Mouse (Mus musculus): ENCODE results near the gene Map2k5. TPM values are rescaled to one million over a fixed set of nuclear protein-coding genes. Genes with fewer than 3 reads are reported as not detected.

Gene Map2k5
- polyA plus RNA-seq, 1 experiment from 2014 or later, result 31.6 TPM

DNA sequence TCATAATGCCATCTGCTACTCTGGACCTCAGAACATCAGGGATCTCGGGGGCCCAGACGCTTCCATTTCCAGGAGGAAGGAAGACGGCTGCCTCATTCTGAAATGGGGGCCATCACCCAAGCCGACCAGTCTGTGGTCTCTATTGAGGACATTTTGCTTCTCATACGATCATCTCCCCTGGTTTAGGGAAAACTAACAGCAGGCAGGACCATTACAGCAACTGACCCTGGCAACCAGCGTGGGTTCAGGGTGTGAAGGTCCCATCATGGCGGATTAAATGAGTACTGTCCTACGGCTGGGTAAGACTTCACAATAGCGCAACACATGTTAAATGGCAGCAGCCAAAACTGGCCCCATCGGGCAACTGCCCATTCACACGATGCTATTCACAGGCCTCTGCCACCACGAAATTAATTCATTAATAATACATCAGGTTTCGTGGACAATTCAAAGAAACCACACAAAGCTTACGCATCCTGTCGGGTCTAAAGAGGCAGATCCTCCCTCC is 170.9 kb downstream of the Map2k5 start:
- no peaks in the 10 kb centered on the region for H3K36me3 ChIP-seq (ENCODE audit: control insufficient read depth, insufficient read depth, low read length)
- no peak for ATAC-seq (ENCODE audit: insufficient number of reproducible peaks, insufficient read depth, low FRiP score, low read depth)
- WGBS, result 92% methylated on average over 15 of the region's 15 CpGs

DNA sequence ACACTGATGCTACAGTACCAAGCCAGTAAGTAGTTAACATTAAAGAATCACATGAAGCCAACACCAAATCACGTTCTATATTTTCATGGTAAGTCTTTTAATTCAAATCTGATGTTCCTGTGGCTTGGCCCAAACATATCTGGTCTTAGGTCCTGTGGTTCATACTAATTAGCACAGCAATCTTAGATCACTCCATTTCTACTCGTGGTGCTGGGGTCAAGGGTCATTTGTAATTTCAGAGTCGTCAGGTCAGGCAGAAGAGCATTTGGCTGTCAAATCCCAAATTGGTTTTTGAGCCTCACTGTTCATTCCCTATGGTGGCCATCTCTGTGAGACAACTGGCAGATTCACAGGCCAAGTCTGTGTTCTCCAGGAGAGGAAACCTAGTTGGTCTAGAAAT is 174.2 kb downstream of the Map2k5 start:
- H3K4me3 ChIP-seq (ENCODE audit: low read depth, low read length), result no peak overlapping the region
- H3K36me3 ChIP-seq (ENCODE audit: control insufficient read depth, insufficient read depth, low read length), result no peaks in the 10 kb centered on the region
- ATAC-seq (ENCODE audit: insufficient number of reproducible peaks, insufficient read depth, low FRiP score, low read depth), result no peak
- H3K4me1 ChIP-seq (ENCODE audit: control insufficient read depth, insufficient read depth, low read length), result no peaks in the 10 kb centered on the region
- whole genome bisulfite sequencing, result 74% methylated on average over 3 of the region's 3 CpGs
- no peak overlapping the region for H3K27ac ChIP-seq (ENCODE audit: low read length)
- H3K9ac ChIP-seq (replicated peaks; ENCODE audit: low read depth, low read length), result no peak overlapping the region
- H3K27me3 ChIP-seq (ENCODE audit: control insufficient read depth, insufficient read depth, low read length), result no peaks in the 10 kb centered on the region
- no peaks in the 10 kb centered on the region for H3K9me3 ChIP-seq (ENCODE audit: control insufficient read depth, low read depth, low read length)
- no peak overlapping the region for H3K4me2 ChIP-seq (replicated peaks; ENCODE audit: low read depth, low read length)

More for the DNA sequence above, 170.9 kb downstream of the Map2k5 start:
- no peaks in the 10 kb centered on the region for H3K4me1 ChIP-seq (ENCODE audit: control insufficient read depth, insufficient read depth, low read length)
- H3K9me3 ChIP-seq (ENCODE audit: control insufficient read depth, low read depth, low read length), result no peaks in the 10 kb centered on the region
- H3K27me3 ChIP-seq (ENCODE audit: control insufficient read depth, insufficient read depth, low read length), result no peaks in the 10 kb centered on the region
- no peak overlapping the region for H3K27ac ChIP-seq (ENCODE audit: low read length)
- no peak overlapping the region for H3K4me3 ChIP-seq (ENCODE audit: low read depth, low read length)
- H3K9ac ChIP-seq (replicated peaks; ENCODE audit: low read depth, low read length), result no peak overlapping the region
- H3K4me2 ChIP-seq (replicated peaks; ENCODE audit: low read depth, low read length), result no peak overlapping the region

DNA sequence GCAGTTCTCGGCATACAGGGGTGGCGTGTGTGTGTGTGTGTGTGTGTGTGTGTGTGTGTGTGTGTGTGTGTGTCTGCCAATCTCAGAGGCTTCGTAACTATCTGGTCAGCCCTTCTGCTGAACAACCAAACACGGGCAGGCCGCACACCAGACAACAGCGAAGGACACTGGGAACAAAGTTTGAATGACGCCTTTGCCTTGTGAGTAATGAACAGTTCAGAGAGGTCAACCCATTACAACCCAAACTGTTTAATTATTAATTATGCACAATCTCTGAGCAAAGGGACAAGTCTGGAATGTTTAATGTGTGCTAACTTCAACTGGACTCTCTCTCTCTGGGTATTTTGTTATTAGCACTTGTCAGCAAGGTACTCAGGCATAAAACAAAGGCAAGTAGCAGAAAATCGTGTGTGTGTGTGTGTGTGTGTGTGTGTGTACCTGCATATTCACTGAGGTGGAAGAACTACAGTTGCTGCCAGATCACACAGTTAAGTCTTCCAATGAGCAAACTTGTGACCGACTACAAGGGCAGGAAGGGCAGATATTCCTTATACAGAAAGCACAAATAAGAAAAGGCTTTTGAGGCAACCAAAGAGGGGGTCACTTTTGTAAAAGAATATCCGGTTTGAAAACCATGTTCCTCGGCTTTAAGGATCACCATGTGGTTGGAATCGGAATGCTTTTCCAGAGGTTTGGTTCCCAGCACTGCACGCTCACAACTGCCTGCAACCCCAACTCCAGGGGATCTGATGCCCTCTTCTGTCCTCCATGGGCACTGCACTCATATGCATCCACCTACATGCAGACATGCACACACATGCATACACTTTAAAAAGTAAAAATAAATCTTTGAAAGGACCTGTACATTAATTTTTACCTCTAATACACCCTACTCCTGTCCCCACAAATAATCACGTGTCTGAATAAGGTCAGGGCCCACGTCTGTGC is 176.1 kb downstream of the Map2k5 start:
- Histone ChIP-seq H3K4me1 (ENCODE audit: control insufficient read depth, insufficient read depth, low read length) (no peaks in the 10 kb centered on the region), H3K36me3 (ENCODE audit: control insufficient read depth, insufficient read depth, low read length) (no peaks in the 10 kb centered on the region), H3K9ac (replicated peaks; ENCODE audit: low read depth, low read length) (no peak overlapping the region), H3K27me3 (ENCODE audit: control insufficient read depth, insufficient read depth, low read length) (no peaks in the 10 kb centered on the region), H3K4me3 (ENCODE audit: low read depth, low read length) (no peak overlapping the region), H3K27ac (ENCODE audit: low read length) (no peak overlapping the region), H3K9me3 (ENCODE audit: control insufficient read depth, low read depth, low read length) (no peaks in the 10 kb centered on the region), H3K4me2 (replicated peaks; ENCODE audit: low read depth, low read length) (no peak overlapping the region)
- WGBS, result 86% methylated on average over 15 of the region's 15 CpGs
- ATAC-seq (ENCODE audit: insufficient number of reproducible peaks, insufficient read depth, low FRiP score, low read depth), result peak; percentile 28; the same call in 1 of the 2 replicates

DNA sequence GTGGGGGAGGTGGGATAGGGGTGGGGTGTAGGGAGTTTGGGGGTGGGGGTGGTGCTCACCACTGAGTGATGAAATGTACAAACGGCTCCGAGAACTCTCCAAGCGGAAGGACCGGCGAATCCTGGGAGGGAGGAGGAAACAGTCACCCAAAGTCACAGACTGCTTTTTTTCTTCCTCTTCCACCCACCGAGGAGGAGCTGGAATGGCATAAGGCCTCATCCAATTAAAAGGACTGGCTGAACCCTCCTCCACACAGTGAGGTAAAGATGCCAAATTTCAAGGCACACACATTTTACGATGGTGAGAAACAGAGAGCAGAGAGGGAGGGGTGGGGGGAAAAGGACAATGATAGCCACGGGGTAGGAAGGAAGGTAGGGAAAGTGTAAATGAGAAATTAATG is 180.4 kb downstream of the Map2k5 start:
- Histone ChIP-seq H3K9me3 (ENCODE audit: control insufficient read depth, low read depth, low read length) (no peaks in the 10 kb centered on the region), H3K4me3 (ENCODE audit: low read depth, low read length) (no peak overlapping the region), H3K9ac (replicated peaks; ENCODE audit: low read depth, low read length) (no peak overlapping the region), H3K4me1 (ENCODE audit: control insufficient read depth, insufficient read depth, low read length) (no peaks in the 10 kb centered on the region), H3K36me3 (ENCODE audit: control insufficient read depth, insufficient read depth, low read length) (peaks cover 6% of the 10 kb centered on the region; the same call in 1 of the 2 replicates), H3K27ac (ENCODE audit: low read length) (no peak overlapping the region), H3K27me3 (ENCODE audit: control insufficient read depth, insufficient read depth, low read length) (no peaks in the 10 kb centered on the region), H3K4me2 (replicated peaks; ENCODE audit: low read depth, low read length) (0 out of 2 replicates have a peak overlapping the region, but pooled peaks have one; percentile 4)
- no peak for ATAC-seq (ENCODE audit: insufficient number of reproducible peaks, insufficient read depth, low FRiP score, low read depth)
- WGBS, result 12% methylated on average over 8 of the region's 8 CpGs

DNA sequence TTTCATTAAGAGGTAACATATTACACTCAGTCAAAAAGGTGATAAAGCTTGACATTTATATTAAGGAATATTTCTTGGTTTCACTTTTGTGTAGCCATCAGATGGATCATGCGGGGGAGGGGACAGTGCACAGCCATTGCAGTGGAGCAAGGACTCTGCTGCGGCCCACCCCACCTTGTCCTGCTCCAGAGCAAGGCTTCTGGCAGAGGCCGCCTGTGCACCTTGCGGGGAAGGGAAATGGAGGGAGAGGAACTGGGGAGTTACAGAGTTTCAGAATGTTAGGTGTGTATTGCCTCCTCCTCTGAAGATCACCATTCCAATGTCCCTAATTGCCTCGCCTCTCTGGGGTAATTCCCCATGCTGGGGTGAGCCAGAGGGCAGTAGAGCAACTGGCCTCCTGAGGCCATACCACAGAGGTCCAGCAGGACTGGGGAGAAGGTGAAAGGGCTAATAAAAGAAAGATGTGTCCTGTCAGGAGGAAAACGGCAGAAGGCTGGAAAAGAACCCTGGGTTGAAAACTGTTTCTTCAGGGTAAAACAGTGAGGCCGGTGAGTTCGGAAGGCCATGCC is 181.5 kb downstream of the Map2k5 start:
- Histone ChIP-seq H3K9me3 (ENCODE audit: control insufficient read depth, low read depth, low read length) (no peaks in the 10 kb centered on the region), H3K4me2 (replicated peaks; ENCODE audit: low read depth, low read length) (no peak overlapping the region), H3K9ac (replicated peaks; ENCODE audit: low read depth, low read length) (no peak overlapping the region), H3K4me1 (ENCODE audit: control insufficient read depth, insufficient read depth, low read length) (no peaks in the 10 kb centered on the region), H3K4me3 (ENCODE audit: low read depth, low read length) (no peak overlapping the region), H3K27me3 (ENCODE audit: control insufficient read depth, insufficient read depth, low read length) (no peaks in the 10 kb centered on the region), H3K27ac (ENCODE audit: low read length) (no peak overlapping the region), H3K36me3 (ENCODE audit: control insufficient read depth, insufficient read depth, low read length) (peaks cover 6% of the 10 kb centered on the region; the same call in 1 of the 2 replicates)
- no peak for ATAC-seq (ENCODE audit: insufficient number of reproducible peaks, insufficient read depth, low FRiP score, low read depth)
- 57% methylated on average over 8 of the region's 8 CpGs for WGBS

DNA sequence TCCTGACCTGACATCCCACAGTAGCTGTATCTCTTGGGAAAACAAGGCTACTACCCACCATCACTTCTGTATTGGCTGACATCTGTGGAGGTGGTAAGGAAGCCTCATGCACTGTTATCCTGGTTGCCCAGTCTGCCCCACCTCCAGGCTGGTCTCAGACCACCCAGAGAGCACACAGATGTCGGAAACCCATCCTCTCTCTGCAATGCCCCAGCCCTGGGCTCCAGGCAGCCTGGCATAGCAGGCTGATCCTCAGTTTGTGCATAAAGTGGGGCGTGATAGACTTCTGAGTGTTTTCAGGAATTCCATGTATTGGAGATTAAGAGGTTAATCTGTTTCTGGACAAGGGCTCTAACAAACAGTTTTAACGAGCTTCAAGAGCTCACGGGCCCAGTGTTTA is 182.2 kb downstream of the Map2k5 start:
- 61% methylated on average over 4 of the region's 4 CpGs for WGBS
- peaks cover 6% of the 10 kb centered on the region; the same call in 1 of the 2 replicates for H3K36me3 ChIP-seq (ENCODE audit: control insufficient read depth, insufficient read depth, low read length)
- H3K27ac ChIP-seq (ENCODE audit: low read length), result no peak overlapping the region
- H3K27me3 ChIP-seq (ENCODE audit: control insufficient read depth, insufficient read depth, low read length), result no peaks in the 10 kb centered on the region
- no peak overlapping the region for H3K4me2 ChIP-seq (replicated peaks; ENCODE audit: low read depth, low read length)
- H3K4me1 ChIP-seq (ENCODE audit: control insufficient read depth, insufficient read depth, low read length), result no peaks in the 10 kb centered on the region
- H3K9ac ChIP-seq (replicated peaks; ENCODE audit: low read depth, low read length), result no peak overlapping the region
- H3K4me3 ChIP-seq (ENCODE audit: low read depth, low read length), result no peak overlapping the region
- H3K9me3 ChIP-seq (ENCODE audit: control insufficient read depth, low read depth, low read length), result no peaks in the 10 kb centered on the region
- ATAC-seq (ENCODE audit: insufficient number of reproducible peaks, insufficient read depth, low FRiP score, low read depth), result no peak

DNA sequence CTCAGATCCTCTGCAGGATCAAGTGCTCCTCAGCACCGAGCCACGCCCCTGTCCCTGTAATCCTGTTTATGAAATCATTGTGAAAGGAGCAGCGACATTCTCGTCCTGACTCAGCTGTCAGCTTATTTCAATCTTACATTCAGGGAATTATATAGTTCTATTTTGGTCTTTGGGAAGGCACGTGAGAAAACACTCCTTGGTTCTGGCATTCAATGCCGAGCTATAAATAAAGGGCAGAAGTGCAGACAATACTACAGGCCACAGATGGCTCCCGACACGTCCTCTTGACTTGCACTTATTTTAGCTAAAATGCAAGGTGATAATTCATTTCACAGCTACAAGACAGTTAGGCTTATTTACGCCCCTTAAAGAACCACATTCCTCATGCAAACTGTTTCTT is 182.9 kb downstream of the Map2k5 start:
- no peak overlapping the region for H3K27ac ChIP-seq (ENCODE audit: low read length)
- H3K4me2 ChIP-seq (replicated peaks; ENCODE audit: low read depth, low read length), result no peak overlapping the region
- no peak overlapping the region for H3K4me3 ChIP-seq (ENCODE audit: low read depth, low read length)
- peaks cover 6% of the 10 kb centered on the region; the same call in 1 of the 2 replicates for H3K36me3 ChIP-seq (ENCODE audit: control insufficient read depth, insufficient read depth, low read length)
- H3K4me1 ChIP-seq (ENCODE audit: control insufficient read depth, insufficient read depth, low read length), result no peaks in the 10 kb centered on the region
- ATAC-seq (ENCODE audit: insufficient number of reproducible peaks, insufficient read depth, low FRiP score, low read depth), result no peak
- no peak overlapping the region for H3K9ac ChIP-seq (replicated peaks; ENCODE audit: low read depth, low read length)
- WGBS, result 71% methylated on average over 9 of the region's 9 CpGs
- no peaks in the 10 kb centered on the region for H3K9me3 ChIP-seq (ENCODE audit: control insufficient read depth, low read depth, low read length)
- H3K27me3 ChIP-seq (ENCODE audit: control insufficient read depth, insufficient read depth, low read length), result no peaks in the 10 kb centered on the region

DNA sequence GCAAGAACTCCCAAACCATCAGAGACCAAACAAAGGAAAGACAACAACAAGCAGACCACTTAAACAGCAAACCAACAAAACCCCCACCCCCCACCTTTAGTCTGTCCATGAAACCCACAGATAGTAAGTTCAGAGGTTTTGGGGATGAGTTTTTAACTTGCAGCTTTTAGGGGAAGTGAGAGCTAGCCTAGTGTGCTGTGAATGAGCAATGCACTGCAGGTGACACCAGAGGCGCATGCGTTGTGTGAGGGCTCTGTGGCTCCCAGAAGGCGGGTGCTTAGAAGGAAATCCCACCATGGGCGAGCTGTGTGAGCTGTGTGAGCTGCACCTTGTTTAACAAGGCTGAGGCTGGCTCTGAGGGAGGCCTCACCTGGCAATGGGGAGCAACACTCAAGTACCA is 184.9 kb downstream of the Map2k5 start:
- Histone ChIP-seq H3K27ac (ENCODE audit: low read length) (no peak overlapping the region), H3K4me1 (ENCODE audit: control insufficient read depth, insufficient read depth, low read length) (no peaks in the 10 kb centered on the region), H3K27me3 (ENCODE audit: control insufficient read depth, insufficient read depth, low read length) (no peaks in the 10 kb centered on the region), H3K9me3 (ENCODE audit: control insufficient read depth, low read depth, low read length) (no peaks in the 10 kb centered on the region), H3K36me3 (ENCODE audit: control insufficient read depth, insufficient read depth, low read length) (peaks cover 6% of the 10 kb centered on the region; the same call in 1 of the 2 replicates), H3K9ac (replicated peaks; ENCODE audit: low read depth, low read length) (no peak overlapping the region), H3K4me3 (ENCODE audit: low read depth, low read length) (no peak overlapping the region), H3K4me2 (replicated peaks; ENCODE audit: low read depth, low read length) (no peak overlapping the region)
- no peak for ATAC-seq (ENCODE audit: insufficient number of reproducible peaks, insufficient read depth, low FRiP score, low read depth)
- WGBS, result 68% methylated on average over 4 of the region's 4 CpGs
